Mouse (Mus musculus) CH12.LX (cell line): Measurements from ENCODE around the gene Zmat3. TPM values are rescaled to one million over a fixed set of nuclear protein-coding genes. Genes with fewer than 3 reads are reported as not detected.

Source experiments
- DNase-seq: peaks from one replicate; pipeline ENCODE4 v3.0.0-alpha.2; 2013; ENCODE audit errors: extremely low read depth
- H3K27ac ChIP-seq: 2 replicates; pipeline ENCODE4 v1.5.1; 2012; ENCODE audit warnings: low read depth, mild to moderate bottlenecking, control low read depth, moderate library complexity; ENCODE audit not compliant: insufficient read depth
- H3K27me3 ChIP-seq: replicated peaks from 2 replicates; pipeline ENCODE3; 2012; ENCODE audit warnings: inconsistent platforms
- H3K36me3 ChIP-seq, 2 experiments: replicated peaks in 1 of 2; 2 replicates each; pipeline versions ENCODE3 to v1.6.1; 2012; ENCODE audit warnings: inconsistent platforms in 1 of 2, low read length in 1 of 2, mild to moderate bottlenecking in 1 of 2, mixed read lengths in 1 of 2, moderate library complexity in 1 of 2; ENCODE audit not compliant: control insufficient read depth in 1 of 2, insufficient read depth in 1 of 2
- H3K4me1 ChIP-seq, 2 experiments: 2 replicates each; pipeline ENCODE4 v1.6.1; 2012; ENCODE audit warnings: inconsistent platforms in 1 of 2, moderate library complexity in 1 of 2; ENCODE audit not compliant: insufficient read depth in 2 of 2, control insufficient read depth in 1 of 2
- H3K4me2 ChIP-seq: 2 replicates; pipeline ENCODE4 v1.6.1; 2012; ENCODE audit warnings: low read depth, mild to moderate bottlenecking, control low read depth; ENCODE audit not compliant: poor library complexity, insufficient read depth, severe bottlenecking
- H3K4me3 ChIP-seq, 3 experiments: fragments of 150-350 bp in 1 of 3; sonication (generic) in 1 of 3; replicated peaks in 1 of 3; 2 replicates each; pipeline versions ENCODE3 to v1.5.1; 2011 to 2012; ENCODE audit warnings: low read depth in 2 of 3, low read length in 2 of 3, mild to moderate bottlenecking in 2 of 3, moderate library complexity in 2 of 3, control low read depth in 1 of 3, improper control_type of control experiment in 1 of 3, inconsistent platforms in 1 of 3, mixed read lengths in 1 of 3; ENCODE audit not compliant: poor library complexity in 1 of 3
- H3K79me2 ChIP-seq: replicated peaks from 2 replicates; pipeline ENCODE4 v1.6.1; 2012; ENCODE audit warnings: mild to moderate bottlenecking, moderate library complexity; ENCODE audit not compliant: control insufficient read depth, poor library complexity, insufficient read depth, severe bottlenecking; ENCODE audit errors: extremely low read depth
- H3K9ac ChIP-seq: 2 replicates; pipeline ENCODE4 v1.6.1; 2012; ENCODE audit warnings: low read depth, mild to moderate bottlenecking, control low read depth, moderate library complexity; ENCODE audit not compliant: insufficient read depth
- H3K9me3 ChIP-seq: replicated peaks from 2 replicates; pipeline ENCODE3; 2012; ENCODE audit warnings: low read length, inconsistent platforms, mixed read lengths
- CHD1 ChIP-seq: IDR thresholded peaks from 2 replicates; pipeline ENCODE4 v1.6.1; 2012; ENCODE audit warnings: low read depth, low read length, improper control_type of control experiment, inconsistent platforms
- CTCF ChIP-seq, 2 experiments: IDR thresholded peaks in 1 of 2; conservative IDR thresholded peaks in 1 of 2; 2 replicates each; pipeline ENCODE4 v1.5.1; 2011 to 2012; ENCODE audit warnings: low read depth in 2 of 2, low read length in 2 of 2, improper control_type of control experiment in 1 of 2, inconsistent platforms in 1 of 2, mild to moderate bottlenecking in 1 of 2, moderate library complexity in 1 of 2
- ELF1 ChIP-seq: IDR thresholded peaks from 2 replicates; pipeline ENCODE4 v1.6.1; 2014; ENCODE audit warnings: low read depth, mild to moderate bottlenecking, inconsistent platforms, low read length, improper control_type of control experiment
- EP300 ChIP-seq: IDR thresholded peaks from 2 replicates; pipeline ENCODE4 v1.6.1; 2011; ENCODE audit warnings: low read length, improper control_type of control experiment
- HCFC1 ChIP-seq: IDR thresholded peaks from 2 replicates; pipeline ENCODE4 v1.6.1; 2012; ENCODE audit warnings: low read depth, mild to moderate bottlenecking, inconsistent platforms, low read length, improper control_type of control experiment
- IRF4 ChIP-seq: IDR thresholded peaks from 2 replicates; pipeline ENCODE4 v1.6.1; 2014; ENCODE audit warnings: low read depth, mild to moderate bottlenecking, inconsistent platforms, low read length, improper control_type of control experiment
- KAT2A ChIP-seq: IDR thresholded peaks from 2 replicates; pipeline ENCODE4 v1.6.1; 2012; ENCODE audit warnings: low read length, improper control_type of control experiment, inconsistent platforms; ENCODE audit not compliant: insufficient replicate concordance
- MAZ ChIP-seq: IDR thresholded peaks from 2 replicates; pipeline ENCODE4 v1.6.1; 2012; ENCODE audit warnings: low read depth, mild to moderate bottlenecking, inconsistent platforms, low read length, improper control_type of control experiment, moderate library complexity
- MEF2A ChIP-seq: IDR thresholded peaks from 2 replicates; pipeline ENCODE4 v1.6.1; 2014; ENCODE audit warnings: low read depth, mild to moderate bottlenecking, inconsistent platforms, low read length, improper control_type of control experiment, borderline replicate concordance
- MYC ChIP-seq: IDR thresholded peaks from 2 replicates; pipeline ENCODE4 v1.6.1; 2011; ENCODE audit warnings: low read depth, mild to moderate bottlenecking, improper control_type of control experiment, low read length
- RAD21 ChIP-seq: IDR thresholded peaks from 2 replicates; pipeline ENCODE4 v1.6.1; 2011; ENCODE audit warnings: low read depth, mild to moderate bottlenecking, low read length, improper control_type of control experiment, moderate library complexity
- SIN3A ChIP-seq: IDR thresholded peaks from 2 replicates; pipeline ENCODE4 v1.6.1; 2012; ENCODE audit warnings: low read length, improper control_type of control experiment, inconsistent platforms
- SMC3 ChIP-seq: IDR thresholded peaks from 2 replicates; pipeline ENCODE4 v1.6.1; 2011; ENCODE audit warnings: low read depth, low read length, improper control_type of control experiment
- USF1 ChIP-seq: IDR thresholded peaks from 2 replicates; pipeline ENCODE4 v1.6.1; 2014; ENCODE audit warnings: low read depth, mild to moderate bottlenecking, inconsistent platforms, low read length, improper control_type of control experiment
- USF2 ChIP-seq: conservative IDR thresholded peaks from 2 replicates; pipeline ENCODE4 v1.6.1; 2011; ENCODE audit warnings: low read depth, low read length, improper control_type of control experiment
- ZC3H11A ChIP-seq: IDR thresholded peaks from 2 replicates; pipeline ENCODE4 v1.6.1; 2012; ENCODE audit warnings: low read depth, mild to moderate bottlenecking, inconsistent platforms, low read length, improper control_type of control experiment
- ZNF384 ChIP-seq: IDR thresholded peaks from 2 replicates; pipeline ENCODE4 v1.6.1; 2012; ENCODE audit warnings: low read depth, low read length, improper control_type of control experiment, inconsistent platforms
- dilution Hi-C: fragments of 300-500 bp; cut with MboI; formaldehyde crosslinking; loops from 2 replicates; pipeline ENCODE4 v1.14.3; 2020; ENCODE audit warnings: low sequenced_read_pairs; ENCODE audit not compliant: extremely low pct_unique_long_range_greater_than_20kb, extremely low pct_ligation_motif_present
- in situ Hi-C: fragments of 300-500 bp; cut with MboI; formaldehyde crosslinking; loops from 3 replicates; pipeline ENCODE4 v1.14.3; 2019; ENCODE audit warnings: low sequenced_read_pairs, low pct_ligation_motif_present, low pct_unique_long_range_greater_than_20kb, mixed read lengths
- polyA plus RNA-seq: library from polyadenylated mRNA; unstranded; fragments of >175 nt; gene quantifications from 2 replicates; pipeline ENCODE4 v1.2.1, GENCODE M21; 2012; ENCODE audit warnings: low read depth; ENCODE audit not compliant: insufficient read length
- total RNA-seq, 2 experiments: library from RNA; depleted of rRNA; stranded (reverse); fragments of 300-350 nt in 1 of 2; fragments of >200 nt in 1 of 2; gene quantifications; 2 replicates each; pipeline ENCODE4 v1.2.3; 2012 to 2014

The Zmat3 gene
- total and polyA plus RNA-seq, 3 experiments: 13.4 to 21.6 (median 17.2) TPM

DNA sequence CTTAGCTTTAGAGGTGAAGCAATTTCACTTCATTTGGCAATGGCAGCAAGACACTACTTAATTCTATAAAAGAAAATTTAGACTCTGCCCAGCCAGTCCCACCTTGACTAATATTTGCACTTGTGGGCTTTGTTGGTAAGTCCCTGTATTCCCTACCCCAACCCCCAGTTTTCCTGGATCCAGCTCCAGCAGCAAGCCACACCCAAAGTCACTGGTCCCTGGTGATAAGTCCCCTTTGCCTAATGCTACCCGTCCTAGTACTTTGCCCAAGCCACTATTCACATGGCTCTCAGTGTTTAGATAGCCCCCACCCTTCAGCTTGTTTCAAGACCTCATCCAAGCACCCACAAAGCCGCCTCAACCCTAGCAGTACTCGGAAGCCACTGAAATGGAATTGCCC is 15.7 kb upstream of the Zmat3 start:
- Histone ChIP-seq H3K27ac (no peak overlapping the region), H3K4me1 (0 out of 4 replicates have a peak, but pooled peaks cover 0 to 2% of the 10 kb centered on the region in 2 experiments), H3K4me3 (no peak overlapping the region), H3K4me2 (no peak overlapping the region), H3K9ac (no peak overlapping the region), H3K27me3 (no peaks in the 10 kb centered on the region), H3K79me2 (no peaks in the 10 kb centered on the region), H3K9me3 (no peaks in the 10 kb centered on the region), H3K36me3 (no peaks in the 10 kb centered on the region)
- dilution Hi-C loops: no loop called here
- in situ Hi-C loops: no loop called here
- TF ChIP-seq RAD21 (no peak), HCFC1 (no peak), IRF4 (no peak), ELF1 (no peak), USF2 (no peak), EP300 (no peak), MAZ (no peak), SIN3A (no peak), CTCF (conservative IDR thresholded peaks at IDR 0.05 in 1 of 2, IDR thresholded peaks at IDR 0.05 in 1 of 2; ENCODE audit: low read depth in 2 of 2, low read length in 2 of 2) (no peak)
- TF ChIP-seq, all 38 proteins: peak for 0
- DNase-seq: no peak

DNA sequence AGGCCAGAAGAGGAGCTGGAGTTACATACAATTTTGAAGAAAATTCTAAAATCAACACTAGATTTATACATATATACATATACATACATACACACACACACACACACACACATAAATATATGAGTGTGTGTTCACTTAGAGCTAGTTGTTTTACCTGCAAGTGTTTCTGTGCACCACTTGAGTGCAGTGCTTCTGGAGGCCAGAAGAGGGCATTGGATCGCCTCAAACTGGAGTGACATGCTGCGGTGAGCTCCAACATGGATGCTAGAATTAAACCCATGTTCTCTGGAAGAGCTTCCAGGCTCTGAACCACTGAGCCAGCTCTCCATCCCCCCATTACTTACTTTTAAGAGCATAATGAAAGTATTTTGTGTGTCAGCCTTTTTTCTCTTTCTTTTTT is 14.1 kb upstream of the Zmat3 start:
- dilution Hi-C loops: no loop called here
- H3K27me3 ChIP-seq: no peaks in the 10 kb centered on the region
- H3K4me1 ChIP-seq: no peaks in the 10 kb centered on the region
- H3K36me3 ChIP-seq: no peaks in the 10 kb centered on the region
- H3K4me3 ChIP-seq: no peak overlapping the region
- no peak overlapping the region for H3K9ac ChIP-seq
- no peak overlapping the region for H3K27ac ChIP-seq
- peak; percentile 43 to 77; a peak in 3 of 4 replicates for TF ChIP-seq CTCF (conservative IDR thresholded peaks at IDR 0.05 in 1 of 2, IDR thresholded peaks at IDR 0.05 in 1 of 2; ENCODE audit: low read depth in 2 of 2, low read length in 2 of 2)
- TF ChIP-seq KAT2A: no peak
- peak; percentile 77 for TF ChIP-seq ZC3H11A
- TF ChIP-seq SMC3: peak; percentile 87
- TF ChIP-seq CHD1: no peak
- no peak for TF ChIP-seq ZNF384
- TF ChIP-seq MEF2A: no peak
- no peak for TF ChIP-seq SIN3A
- no peak for TF ChIP-seq USF1
- TF ChIP-seq IRF4: 0 out of 2 replicates have a peak, but pooled peaks have one; percentile 15
- peak; percentile 79 for TF ChIP-seq RAD21
- peak; percentile 69 for TF ChIP-seq MYC
- no peaks in the 10 kb centered on the region for H3K79me2 ChIP-seq
- DNase-seq: peak; percentile 53
- in situ Hi-C loops: loop anchor here (10.0 kb wide), 1 partner anchor 115 kb away; the partner anchor contains the start of gene Kcnmb3
- H3K9me3 ChIP-seq: no peaks in the 10 kb centered on the region
- no peak overlapping the region for H3K4me2 ChIP-seq
